Mouse (Mus musculus) lung, adult 2 months (tissue): ENCODE results near the gene Ralgds.

Source experiments
- CTCF ChIP-seq: fragments of 200-500 bp; IDR thresholded peaks from 2 replicates; pipeline ENCODE4 v1.5.1; 2011; ENCODE audit warnings: mild to moderate bottlenecking, low read length, control low read depth; ENCODE audit not compliant: insufficient read depth
- POLR2A ChIP-seq: fragments of 200-500 bp; IDR thresholded peaks from 2 replicates; pipeline ENCODE4 v1.6.1; 2011; ENCODE audit warnings: low read depth, mild to moderate bottlenecking, control low read depth, low read length, borderline replicate concordance; ENCODE audit errors: extremely low read depth

GRCm38 (mm10) chr2:28563830-28564229 lies 50.9 kb downstream of the Ralgds start:
- no peak for TF ChIP-seq CTCF
- TF ChIP-seq POLR2A = no peak
